Mouse (Mus musculus) small intestine, adult 2 months (tissue): ENCODE measurements around the gene Hacd4.

Experiments used
- CTCF ChIP-seq: fragments of 200-500 bp; IDR thresholded peaks from 2 replicates; pipeline ENCODE4 v1.5.1; 2012; ENCODE audit warnings: low read depth, mild to moderate bottlenecking, control low read depth, inconsistent platforms, low read length, moderate library complexity, mixed read lengths; ENCODE audit not compliant: insufficient replicate concordance, insufficient read length; ENCODE audit errors: extremely low read depth
- POLR2A ChIP-seq: fragments of 200-500 bp; IDR thresholded peaks from 2 replicates; pipeline ENCODE4 v1.6.1; 2012; ENCODE audit warnings: low read depth, mild to moderate bottlenecking, control low read depth, inconsistent platforms, low read length, moderate library complexity

DNA sequence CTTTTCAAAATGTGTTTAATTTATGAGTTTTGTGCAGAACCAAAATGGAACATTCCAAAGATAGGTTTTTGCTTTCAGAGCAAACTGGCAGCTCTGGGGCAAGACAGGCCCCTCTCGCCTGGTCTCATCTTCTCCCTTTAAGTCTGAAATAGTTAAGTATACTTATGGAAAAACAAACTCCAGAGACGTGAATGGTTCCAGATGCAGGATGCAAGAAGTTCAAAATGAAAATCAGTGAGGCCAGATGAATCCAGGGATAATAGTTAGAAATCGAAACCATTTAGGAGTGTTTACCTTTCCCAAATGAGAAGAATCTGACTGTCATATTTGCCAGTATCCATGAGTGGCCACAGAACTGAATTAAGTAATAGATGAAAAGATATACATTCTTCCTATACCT lies 1.6 kb downstream of the Hacd4 start:
- no peak for TF ChIP-seq CTCF
- no peak for TF ChIP-seq POLR2A
